Mouse (Mus musculus) stomach, embryonic 14.5 days (tissue): Measurements from ENCODE around the gene 4930412O13Rik. TPM values are rescaled to one million over a fixed set of nuclear protein-coding genes. Genes with fewer than 3 reads are reported as not detected.

ENCODE experiments used
- ATAC-seq: fragments of 200-750 bp; cut with Nextera tagmentation; 2 replicates; pipeline ENCODE4 v1.8.0; 2017; ENCODE audit warnings: low read depth, moderate TSS enrichment; ENCODE audit not compliant: insufficient number of reproducible peaks, insufficient read depth, low FRiP score
- H3K27ac ChIP-seq: fragments of 300-500 bp; sonication (generic); 2 replicates; pipeline ENCODE4 v1.5.1; 2014; ENCODE audit warnings: mild to moderate bottlenecking, low read length, moderate library complexity, mixed read lengths
- H3K27me3 ChIP-seq: fragments of 300-500 bp; sonication (generic); 2 replicates; pipeline ENCODE4 v1.6.1; 2014; ENCODE audit warnings: low read length, control low read depth, mixed read lengths; ENCODE audit not compliant: control insufficient read depth, insufficient read depth
- H3K36me3 ChIP-seq: fragments of 300-500 bp; sonication (generic); 2 replicates; pipeline ENCODE4 v1.6.1; 2014; ENCODE audit warnings: mild to moderate bottlenecking, control low read depth, low read length, moderate library complexity, mixed read lengths; ENCODE audit not compliant: control insufficient read depth, insufficient read depth
- H3K4me1 ChIP-seq: fragments of 300-500 bp; sonication (generic); 2 replicates; pipeline ENCODE4 v1.6.1; 2014; ENCODE audit warnings: low read length, control low read depth, mixed read lengths; ENCODE audit not compliant: control insufficient read depth, insufficient read depth
- H3K4me2 ChIP-seq: fragments of 300-500 bp; sonication (generic); replicated peaks from 2 replicates; pipeline ENCODE4 v1.6.1; 2014; ENCODE audit warnings: low read depth, low read length, control low read depth
- H3K4me3 ChIP-seq: fragments of 300-500 bp; sonication (generic); 2 replicates; pipeline ENCODE4 v1.5.1; 2014; ENCODE audit warnings: low read depth, low read length, control low read depth
- H3K9ac ChIP-seq: fragments of 300-500 bp; sonication (generic); replicated peaks from 2 replicates; pipeline ENCODE4 v1.6.1; 2014; ENCODE audit warnings: low read depth, mild to moderate bottlenecking, control low read depth, low read length, moderate library complexity, mixed read lengths
- H3K9me3 ChIP-seq: fragments of 300-500 bp; sonication (generic); 2 replicates; pipeline ENCODE4 v1.6.1; 2016; ENCODE audit warnings: low read depth, low read length, control low read depth; ENCODE audit not compliant: control insufficient read depth
- WGBS: fragments of 180-500 bp; shearing (Covaris S2); extraction: QIAGEN DNeasy Blood & Tissue Kit; methylation state at CpG from one replicate; pipeline ENCODE4 v1.1.7; 2014; 5-methylcytosine and 5-hydroxymethylcytosine counted together
- polyA plus RNA-seq: library from polyadenylated mRNA; unstranded; fragments of >200 nt; fragmentation: Nextera tagmentation; extraction: Ambion mirVana; gene quantifications from 2 replicates; pipeline ENCODE4 v1.2.1, GENCODE M21; 2014

Gene 4930412O13Rik
- polyA plus RNA-seq, 1 experiment from 2014 or later = not detected

DNA sequence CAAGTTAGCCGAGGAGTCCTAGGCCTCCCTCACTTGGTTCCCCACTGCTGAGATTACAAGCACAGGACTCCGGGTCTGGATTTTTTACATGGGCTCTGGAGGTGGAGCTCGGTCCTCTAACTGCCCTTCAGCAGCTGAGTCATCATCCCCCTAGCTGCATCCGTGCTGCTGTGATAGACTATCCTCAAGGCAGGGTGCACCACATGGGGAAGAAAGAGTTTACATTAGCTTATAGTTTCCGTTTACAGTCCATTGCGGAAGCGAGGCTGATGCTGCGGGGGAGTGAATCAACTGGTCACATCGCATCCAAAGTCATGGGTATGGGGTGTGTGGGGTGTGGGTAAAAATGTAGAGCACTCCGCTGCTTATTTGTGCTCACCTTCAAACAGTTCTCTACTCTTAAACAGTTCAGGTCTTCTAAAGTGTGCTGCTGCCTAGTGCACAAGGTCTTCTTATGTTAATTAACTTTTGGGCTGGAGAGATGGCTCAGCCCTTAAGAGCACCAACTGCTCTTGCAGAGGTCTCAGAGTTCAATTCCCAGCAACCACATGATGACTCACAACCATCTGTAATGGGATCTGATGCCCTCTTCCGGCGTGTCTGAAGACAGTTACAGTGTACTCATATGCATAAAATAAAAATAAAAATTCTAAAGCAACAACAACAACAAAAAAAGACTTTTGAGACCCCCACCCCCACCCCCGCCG is 23.0 kb downstream of the 4930412O13Rik start:
- Histone ChIP-seq H3K4me2 (no peak overlapping the region), H3K4me3 (no peak overlapping the region), H3K9ac (no peak overlapping the region), H3K36me3 (no peaks in the 10 kb centered on the region), H3K27ac (no peak overlapping the region), H3K4me1 (no peaks in the 10 kb centered on the region), H3K9me3 (no peaks in the 10 kb centered on the region), H3K27me3 (peaks cover 2% of the 10 kb centered on the region; the same call in 1 of the 2 replicates)
- ATAC-seq = no peak
- 49% methylated on average over 14 of the region's 14 CpGs for WGBS

DNA sequence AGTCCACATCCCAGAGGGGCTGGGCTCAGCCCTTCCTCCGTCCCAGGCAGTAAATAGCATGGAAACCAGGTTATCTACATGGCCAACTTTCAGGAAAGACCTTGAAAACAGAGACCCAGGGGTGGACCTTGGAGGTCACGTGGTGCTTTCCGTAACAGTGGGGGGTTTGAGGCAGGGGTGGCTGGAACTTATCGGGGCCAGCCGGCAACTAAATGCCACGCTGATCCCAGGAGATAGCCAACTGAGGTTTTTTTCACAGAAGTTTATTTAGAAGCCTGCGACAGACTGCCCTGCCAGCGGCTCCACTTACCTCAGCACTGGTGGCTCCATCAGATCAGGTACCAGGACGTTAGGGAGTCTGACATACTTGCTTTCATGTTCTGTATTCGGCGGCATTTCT is 24.9 kb downstream of the 4930412O13Rik start:
- H3K9ac ChIP-seq = no peak overlapping the region
- H3K27me3 ChIP-seq = no peaks in the 10 kb centered on the region
- H3K9me3 ChIP-seq = no peaks in the 10 kb centered on the region
- H3K4me2 ChIP-seq = peak overlapping the region; percentile 30; the same call in 1 of the 2 replicates
- no peak overlapping the region for H3K27ac ChIP-seq
- H3K4me1 ChIP-seq = no peaks in the 10 kb centered on the region
- H3K4me3 ChIP-seq = no peak overlapping the region
- no peaks in the 10 kb centered on the region for H3K36me3 ChIP-seq
- 7% methylated on average over 11 of the region's 11 CpGs for WGBS
- ATAC-seq = no peak

- 89% methylated on average over 9 of the region's 9 CpGs for WGBS
- Histone ChIP-seq H3K4me3 (no peak overlapping the region), H3K4me2 (no peak overlapping the region), H3K9me3 (no peaks in the 10 kb centered on the region), H3K27me3 (no peaks in the 10 kb centered on the region), H3K4me1 (no peaks in the 10 kb centered on the region), H3K27ac (no peak overlapping the region), H3K36me3 (peaks cover 4% of the 10 kb centered on the region), H3K9ac (no peak overlapping the region)
- ATAC-seq = no peak
Measured at GRCm38 (mm10) chr2:9917602-9918001, 36.5 kb downstream of the 4930412O13Rik start.

GRCm38 (mm10) chr2:9918691-9919471 is 37.8 kb downstream of the 4930412O13Rik start:
- Histone ChIP-seq H3K27me3 (no peaks in the 10 kb centered on the region), H3K36me3 (peaks cover 4% of the 10 kb centered on the region), H3K27ac (peak overlapping the region; percentile 39; the same call in 1 of the 2 replicates), H3K9ac (no peak overlapping the region), H3K4me1 (no peaks in the 10 kb centered on the region), H3K4me3 (no peak overlapping the region), H3K9me3 (no peaks in the 10 kb centered on the region), H3K4me2 (no peak overlapping the region)
- WGBS = 68% methylated on average over 17 of the region's 17 CpGs
- ATAC-seq = peak; percentile 83

DNA sequence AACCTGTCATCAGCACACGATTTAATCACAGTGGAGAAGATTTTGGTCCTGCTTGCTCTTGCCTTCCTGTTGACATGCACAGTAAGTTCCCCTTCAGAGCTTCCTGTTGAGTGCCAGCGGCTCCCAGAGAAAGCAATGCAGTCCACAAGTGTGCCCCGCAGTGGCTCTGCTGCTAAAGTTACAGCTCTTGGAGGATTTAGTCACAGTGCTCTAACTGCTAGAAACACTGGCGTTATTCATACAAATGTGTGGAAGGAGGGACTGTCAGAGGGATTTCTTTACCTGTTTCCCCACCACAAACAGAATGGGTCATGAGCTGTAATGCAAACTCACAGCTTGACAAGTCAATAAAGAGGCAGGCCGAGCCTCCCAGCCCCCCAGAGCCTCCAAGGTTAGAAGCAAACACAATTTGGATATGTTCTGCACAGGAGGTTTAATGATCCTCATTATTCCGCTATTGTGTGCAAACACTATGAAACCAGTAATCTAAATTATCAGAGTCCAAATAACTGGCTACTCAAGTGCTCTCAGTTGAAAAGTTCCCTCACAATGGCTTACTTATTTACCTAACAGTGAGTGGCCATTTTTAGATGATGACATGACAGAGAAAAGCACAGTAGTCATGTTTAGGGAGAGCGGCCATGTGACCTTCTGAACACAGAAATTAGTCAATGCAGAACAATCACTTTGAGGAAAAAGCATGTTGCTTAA is 45.3 kb downstream of the 4930412O13Rik start:
- Histone ChIP-seq H3K4me1 (no peaks in the 10 kb centered on the region), H3K9me3 (no peaks in the 10 kb centered on the region), H3K4me3 (no peak overlapping the region), H3K9ac (no peak overlapping the region), H3K36me3 (no peaks in the 10 kb centered on the region; the same call in 1 of the 2 replicates), H3K27me3 (no peaks in the 10 kb centered on the region), H3K4me2 (no peak overlapping the region), H3K27ac (no peak overlapping the region)
- peak; percentile 49; the same call in 1 of the 2 replicates for ATAC-seq
- WGBS = 58% methylated on average over 7 of the region's 7 CpGs

- WGBS = 77% methylated on average over 4 of the region's 4 CpGs
- H3K4me1 ChIP-seq = no peaks in the 10 kb centered on the region
Measured at GRCm38 (mm10) chr2:9926905-9927283, 45.8 kb downstream of the 4930412O13Rik start.

More at GRCm38 (mm10) chr2:9926905-9927283, 45.8 kb downstream of the 4930412O13Rik start:
- Histone ChIP-seq H3K27me3 (no peaks in the 10 kb centered on the region), H3K36me3 (no peaks in the 10 kb centered on the region; the same call in 1 of the 2 replicates), H3K9ac (no peak overlapping the region), H3K9me3 (no peaks in the 10 kb centered on the region), H3K4me2 (no peak overlapping the region), H3K27ac (no peak overlapping the region), H3K4me3 (no peak overlapping the region)
- ATAC-seq = no peak

Other genes starting within 250 kb of the 4930412O13Rik start
- gene 9230102O04Rik, start 8.3 kb downstream of the 4930412O13Rik start, polyA plus RNA-seq = not detected in 2 replicates
- gene Gata3, start 8.8 kb downstream of the 4930412O13Rik start, polyA plus RNA-seq = 4.1 and 4.8 TPM in 2 replicates
- 14.3 and 14.6 TPM in 2 replicates for gene Taf3, start 167.3 kb downstream of the 4930412O13Rik start, polyA plus RNA-seq
- gene Atp5c1, start 199.3 kb downstream of the 4930412O13Rik start, polyA plus RNA-seq = 614 and 637 TPM in 2 replicates
- gene Kin, start 199.3 kb downstream of the 4930412O13Rik start, polyA plus RNA-seq = 29.1 and 34.0 TPM in 2 replicates